Mouse (Mus musculus) mesoderm, embryonic 11.5 days (tissue): ENCODE results near the gene Gypa.
A peak's percentile ranks its signal among the peaks of the same experiment; 100 is the strongest.

ENCODE experiments used
- DNase-seq: peaks from one replicate; pipeline ENCODE4 v3.0.0-alpha.2; 2012; ENCODE audit warnings: low read depth, low spot score

Gene Gypa

DNA sequence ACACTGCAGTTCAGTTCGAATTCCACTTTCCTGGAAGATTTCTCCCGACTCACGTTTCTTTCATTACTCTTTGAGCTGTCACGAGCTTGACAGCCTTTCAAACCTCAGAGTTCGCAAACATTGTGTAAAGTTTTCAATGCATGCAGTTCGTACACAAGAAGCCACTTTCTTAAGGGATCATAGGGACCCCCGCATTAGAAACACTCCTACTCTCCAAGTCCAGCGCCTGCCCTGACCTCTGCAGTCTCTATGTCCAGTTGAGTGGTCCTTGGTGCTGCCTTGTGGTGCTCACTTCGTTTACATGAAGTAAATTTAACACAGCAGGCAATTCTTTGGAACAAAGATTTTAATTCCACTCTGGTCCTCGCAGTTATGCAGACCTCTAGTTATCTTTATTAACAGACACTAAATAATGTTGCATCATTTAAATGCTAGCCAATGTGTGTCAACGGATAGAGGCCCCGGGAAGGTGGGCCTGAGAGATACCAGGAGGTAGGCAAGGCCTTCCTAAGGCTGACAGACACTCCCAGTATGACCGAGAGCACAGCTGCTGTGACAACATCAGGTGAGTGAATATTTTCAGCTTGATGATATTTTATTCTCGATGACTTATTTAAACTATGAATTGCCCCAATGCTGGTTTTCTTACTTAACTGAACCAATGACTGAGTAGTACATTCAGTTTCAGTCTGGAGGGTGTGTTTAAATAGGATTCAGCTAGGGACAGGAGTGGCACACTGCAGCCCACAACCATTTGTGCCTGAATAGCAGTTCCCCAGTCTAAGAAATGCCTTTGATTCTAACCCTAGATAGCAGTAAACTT lies at the start of gene Gypa:
Gypa (plus strand) TSS at position 259 of the 823 bp plus-strand sequence.
- no peak for DNase-seq

DNA sequence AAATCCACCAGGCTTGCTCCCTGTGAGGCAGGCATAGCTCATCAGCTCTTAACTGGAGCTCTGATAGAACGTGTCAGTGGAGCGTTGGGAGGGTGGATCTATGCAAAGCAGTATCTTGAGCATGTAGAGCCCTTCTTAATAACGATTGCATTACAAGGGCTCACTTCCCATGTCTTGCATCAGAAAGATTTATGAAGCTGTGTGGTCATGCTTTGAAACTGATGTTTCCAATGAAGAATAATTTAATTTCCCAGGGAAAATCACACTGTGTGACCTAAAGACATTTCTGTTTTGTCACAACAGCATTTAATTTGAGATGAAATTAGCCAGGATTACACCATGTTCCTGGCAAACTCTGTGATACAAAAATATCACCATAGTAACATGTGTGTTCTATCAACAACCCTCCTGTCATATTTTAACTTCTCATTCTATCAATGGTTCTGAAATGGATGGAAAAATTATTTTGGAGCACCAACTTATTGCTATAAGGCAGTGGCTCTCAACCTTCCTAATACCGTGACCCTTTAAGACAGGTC lies 49.0 kb upstream of the Gypa start:
- no peak for DNase-seq

DNA sequence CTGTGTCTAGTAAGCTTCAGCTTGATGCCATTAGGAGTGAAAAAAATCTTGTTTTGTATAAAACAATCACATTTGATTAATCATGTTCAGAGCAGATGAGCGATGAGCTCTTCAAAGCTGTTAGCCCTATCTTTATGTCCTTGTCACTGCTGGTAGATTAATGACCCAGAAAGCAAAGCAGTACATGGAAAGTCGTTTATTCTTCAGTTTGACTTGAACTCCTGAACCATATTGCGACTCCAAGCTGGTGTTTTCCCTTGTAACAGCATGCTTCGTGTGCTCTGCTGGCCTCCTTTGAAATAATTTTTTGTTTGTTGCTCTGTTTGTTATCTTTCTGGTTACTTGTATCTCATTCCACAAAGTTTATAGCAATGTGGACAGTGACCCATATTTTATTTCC lies 46.4 kb upstream of the Gypa start:
- no peak for DNase-seq

- DNase-seq, result no peak
Observed at GRCm38 (mm10) chr8:80451938-80452690, 41.5 kb upstream of the Gypa start.

- DNase-seq, result no peak
Observed at GRCm38 (mm10) chr8:80463450-80463917, 30.1 kb upstream of the Gypa start.

- peak; percentile 50 for DNase-seq
Observed at GRCm38 (mm10) chr8:80474971-80475370, 18.6 kb upstream of the Gypa start.

DNA sequence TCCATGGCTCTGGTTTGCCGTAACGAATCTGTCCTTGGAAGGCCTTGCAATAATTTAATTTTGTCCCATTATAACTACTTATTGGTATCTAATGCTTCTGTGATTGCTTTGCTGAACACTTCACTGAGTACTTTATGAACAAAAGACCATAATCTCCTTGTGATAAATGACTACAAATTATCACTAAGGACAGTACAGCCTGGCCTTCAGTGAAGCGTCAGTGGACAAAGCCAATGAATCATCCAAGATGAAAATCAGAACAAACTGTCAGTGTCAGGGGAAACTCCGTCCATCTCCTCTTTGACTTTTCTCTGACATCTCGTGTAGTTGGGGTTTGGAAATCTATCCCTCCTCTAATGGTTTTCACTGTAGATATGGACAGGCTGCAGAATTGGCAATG lies 15.4 kb upstream of the Gypa start:
- DNase-seq, result no peak

GRCm38 (mm10) chr8:80479129-80479528 lies 14.5 kb upstream of the Gypa start:
- no peak for DNase-seq

- DNase-seq, result no peak
Observed at GRCm38 (mm10) chr8:80482173-80482572, 11.4 kb upstream of the Gypa start.

GRCm38 (mm10) chr8:80482822-80483774 lies 10.5 kb upstream of the Gypa start:
- DNase-seq, result no peak

DNA sequence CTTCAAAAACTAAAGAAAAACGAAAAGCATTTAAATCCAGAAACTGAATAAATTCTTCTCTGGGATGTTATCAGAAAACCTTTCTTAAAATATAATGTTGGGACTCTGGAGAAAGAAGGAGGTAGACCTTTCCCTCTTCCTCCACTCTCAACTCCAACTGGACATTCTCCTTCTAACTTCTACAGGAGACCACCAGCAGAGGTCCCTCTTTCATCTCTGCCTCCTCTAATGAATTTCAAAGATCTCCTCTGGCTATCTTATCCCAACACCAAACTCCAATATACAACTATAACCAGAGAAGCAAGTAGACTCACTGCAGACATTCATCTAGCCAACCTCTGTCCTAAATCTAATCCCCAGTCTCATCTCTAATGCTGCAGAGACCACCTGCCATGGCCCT lies 2.0 kb upstream of the Gypa start:
- DNase-seq, result no peak

GRCm38 (mm10) chr8:80492987-80493441 lies 567 bp upstream of the Gypa start:
- DNase-seq, result peak; percentile 79

GRCm38 (mm10) chr8:80494346-80494660 lies 722 bp downstream of the Gypa start:
- no peak for DNase-seq

DNA sequence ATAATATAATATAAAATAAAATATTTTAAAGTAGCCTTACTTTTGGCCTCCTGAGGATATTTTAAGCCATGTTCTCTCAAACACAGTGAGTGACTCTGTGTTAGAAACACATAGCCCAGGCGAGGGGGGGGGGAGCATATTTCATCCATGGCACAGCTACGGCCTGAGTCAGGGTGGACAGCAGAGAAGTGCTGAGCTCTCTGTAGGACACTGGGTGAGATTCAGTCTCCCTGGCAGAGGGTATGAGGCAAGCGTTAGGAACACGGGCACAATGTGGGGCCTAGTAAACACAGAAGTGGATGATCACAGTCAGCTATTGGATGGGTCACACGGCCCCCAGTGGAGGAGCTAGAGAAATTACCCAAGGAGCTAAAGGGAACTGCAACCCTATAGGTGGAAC lies 1.2 kb downstream of the Gypa start:
- no peak for DNase-seq

DNA sequence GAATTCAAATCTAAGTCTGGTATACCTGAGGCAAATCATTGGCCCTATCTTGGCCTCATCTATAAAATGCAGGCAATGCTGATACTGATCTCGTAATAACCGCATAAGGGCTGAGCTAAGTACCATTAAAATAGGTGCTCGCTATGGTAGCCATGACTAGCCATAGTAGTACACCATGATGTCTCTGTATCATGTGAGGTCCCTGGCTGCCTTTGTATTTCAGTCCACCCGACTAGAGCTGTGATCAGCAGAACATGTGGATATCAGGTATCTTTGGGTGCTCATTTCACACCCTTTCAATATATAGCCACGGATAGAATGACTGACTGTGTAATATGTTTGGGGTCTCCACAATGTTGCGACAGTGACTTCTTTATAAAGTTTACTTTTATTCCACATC lies 1.9 kb downstream of the Gypa start:
- no peak for DNase-seq

DNA sequence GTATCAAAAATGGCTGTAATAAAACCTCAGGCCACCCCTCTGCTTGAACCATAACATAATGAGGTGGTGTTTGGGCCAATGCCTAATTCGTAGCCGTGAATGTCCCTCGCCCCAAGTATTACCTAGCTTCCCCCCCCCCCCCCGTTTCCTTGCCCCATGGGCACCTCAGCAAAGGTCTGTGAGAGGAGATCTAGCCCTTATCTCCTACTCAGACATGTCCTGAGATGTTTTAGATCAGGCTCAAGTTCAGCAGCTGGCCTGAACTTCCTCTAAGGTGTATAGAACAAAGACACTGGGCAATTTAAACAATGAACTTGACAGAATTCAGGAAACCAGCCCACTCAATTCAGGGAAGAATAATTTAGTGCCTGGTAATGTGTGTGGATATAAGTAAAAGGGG lies 3.7 kb downstream of the Gypa start:
- no peak for DNase-seq

DNA sequence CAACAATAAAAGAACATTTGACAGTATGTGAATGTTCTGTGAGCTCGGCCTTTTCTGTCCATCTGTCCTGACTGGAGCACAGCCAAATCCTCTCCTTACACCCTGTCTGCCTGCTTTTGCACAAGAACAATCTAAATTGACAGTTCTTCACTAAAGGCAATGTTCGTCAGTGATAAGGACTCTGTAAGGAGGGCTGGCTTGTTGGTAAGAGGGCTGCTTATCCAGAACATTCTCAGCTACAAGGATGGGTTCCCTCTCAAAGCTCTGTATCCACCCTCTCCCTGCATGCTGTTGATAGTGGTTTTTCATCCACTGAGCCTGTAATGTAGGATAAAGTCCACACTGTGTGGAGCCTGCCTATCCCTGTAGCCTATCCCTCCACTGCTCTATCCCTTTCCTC lies 6.7 kb downstream of the Gypa start:
- DNase-seq, result no peak

DNA sequence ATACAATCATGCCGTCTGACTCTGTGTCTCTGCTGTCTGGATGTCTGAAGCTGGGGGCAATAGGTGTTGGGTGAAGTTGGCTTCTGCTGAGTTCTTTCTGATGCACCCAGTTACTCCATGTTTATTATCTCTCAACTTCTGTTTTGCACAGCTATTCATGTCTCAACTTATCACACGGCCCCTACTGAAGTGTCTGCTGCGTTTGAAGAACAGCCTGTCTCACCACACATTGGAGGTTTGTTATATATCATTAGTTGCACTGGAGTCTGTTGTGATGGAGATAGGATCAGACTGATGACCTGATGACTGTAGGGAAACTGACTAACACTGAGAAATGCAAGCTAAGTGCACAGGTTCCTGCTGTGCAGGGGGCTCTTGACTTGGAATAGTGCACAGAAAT lies 7.2 kb downstream of the Gypa start:
- no peak for DNase-seq

GRCm38 (mm10) chr8:80501283-80501682 lies 7.7 kb downstream of the Gypa start:
- DNase-seq, result no peak

DNA sequence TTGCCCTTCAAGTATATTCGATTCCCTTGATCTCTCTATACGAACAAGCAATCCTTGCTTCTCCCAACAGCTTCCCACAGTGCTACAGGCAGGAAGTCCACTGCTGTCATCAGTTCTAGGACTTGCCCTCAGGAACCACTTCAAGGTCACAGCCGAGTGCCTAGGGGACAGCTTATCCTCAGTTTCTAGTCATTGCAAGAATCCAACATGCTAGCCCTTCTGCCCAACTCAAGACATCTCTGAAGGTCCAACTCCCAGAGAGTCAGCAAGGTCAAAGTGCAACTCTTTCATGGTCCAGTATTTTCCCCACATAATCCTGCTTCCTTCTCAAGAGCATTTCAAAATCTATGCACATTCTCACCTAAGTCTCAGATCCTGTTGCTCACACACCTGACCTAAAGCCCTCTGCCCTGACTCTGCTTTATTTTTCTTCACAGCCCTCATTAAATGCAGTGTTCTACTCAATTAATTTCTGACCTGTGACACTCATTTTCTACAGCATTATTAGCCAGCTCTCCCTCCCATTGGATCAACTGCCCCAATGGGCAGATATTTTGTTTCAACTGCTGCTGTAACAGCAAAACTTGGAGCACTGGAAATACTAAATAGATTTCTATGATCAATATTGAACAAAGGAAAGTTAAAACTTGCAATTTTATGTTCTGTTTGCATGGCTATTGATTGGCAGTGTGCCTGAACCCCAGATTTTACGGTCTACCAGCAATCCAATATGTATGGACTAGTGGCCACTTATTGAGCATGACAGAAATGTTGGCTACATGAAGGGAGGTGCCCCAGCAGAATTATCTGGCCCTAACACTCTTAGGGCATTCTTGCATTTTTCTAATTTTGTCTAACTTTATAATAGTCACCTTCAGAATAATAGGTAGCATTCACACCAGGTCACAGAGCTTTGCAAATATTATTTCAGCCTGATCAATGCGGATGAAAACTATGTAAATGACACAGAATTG lies 33.1 kb downstream of the Gypa start:
- no peak for DNase-seq
